Mouse (Mus musculus): ENCODE data around the gene Ptpn14.

Gene Ptpn14

GRCm38 (mm10) chr1:189817810-189818209, 89.7 kb downstream of the Ptpn14 start:
- peak; percentile 20 for DNase-seq

- DNase-seq, result no peak
These were observed 92.0 kb downstream of the Ptpn14 start for GRCm38 (mm10) chr1:189820111-189820510.

- no peak for DNase-seq
These were observed 96.4 kb downstream of the Ptpn14 start for GRCm38 (mm10) chr1:189824436-189824835.

GRCm38 (mm10) chr1:189830391-189830790, 102.3 kb downstream of the Ptpn14 start:
- no peak for DNase-seq

- peak; percentile 24 for DNase-seq
These were observed 102.7 kb downstream of the Ptpn14 start for GRCm38 (mm10) chr1:189830797-189831232.

- DNase-seq, result no peak
These were observed 105.3 kb downstream of the Ptpn14 start for GRCm38 (mm10) chr1:189833351-189833750.

- DNase-seq, result no peak
These were observed 106.1 kb downstream of the Ptpn14 start for GRCm38 (mm10) chr1:189834166-189834565.

GRCm38 (mm10) chr1:189846319-189846718, 118.3 kb downstream of the Ptpn14 start:
- DNase-seq, result no peak

GRCm38 (mm10) chr1:189849550-189849949, 121.5 kb downstream of the Ptpn14 start:
- DNase-seq, result no peak

- no peak for DNase-seq
These were observed 124.0 kb downstream of the Ptpn14 start for GRCm38 (mm10) chr1:189852051-189852450.

- DNase-seq, result no peak
These were observed 124.4 kb downstream of the Ptpn14 start for GRCm38 (mm10) chr1:189852456-189852855.

GRCm38 (mm10) chr1:189854646-189855045, 126.6 kb downstream of the Ptpn14 start:
- DNase-seq, result no peak

GRCm38 (mm10) chr1:189855739-189856138, 127.7 kb downstream of the Ptpn14 start:
- no peak for DNase-seq

GRCm38 (mm10) chr1:189858377-189858776, 130.3 kb downstream of the Ptpn14 start:
- no peak for DNase-seq

GRCm38 (mm10) chr1:189860112-189860941, 132.3 kb downstream of the Ptpn14 start:
- no peak for DNase-seq

- no peak for DNase-seq
These were observed 132.9 kb downstream of the Ptpn14 start for GRCm38 (mm10) chr1:189860942-189861315.

- no peak for DNase-seq
These were observed 135.7 kb downstream of the Ptpn14 start for GRCm38 (mm10) chr1:189863727-189864126.

- no peak for DNase-seq
These were observed 136.2 kb downstream of the Ptpn14 start for GRCm38 (mm10) chr1:189864301-189864700.

GRCm38 (mm10) chr1:189864846-189865560, 136.9 kb downstream of the Ptpn14 start:
- DNase-seq, result no peak

- DNase-seq, result no peak
These were observed 138.6 kb downstream of the Ptpn14 start for GRCm38 (mm10) chr1:189866621-189867020.

GRCm38 (mm10) chr1:189867034-189867433, 139.0 kb downstream of the Ptpn14 start:
- DNase-seq, result no peak

GRCm38 (mm10) chr1:189867497-189867896, 139.4 kb downstream of the Ptpn14 start:
- peak; percentile 69 for DNase-seq

GRCm38 (mm10) chr1:189868036-189868435, 140.0 kb downstream of the Ptpn14 start:
- DNase-seq, result no peak

GRCm38 (mm10) chr1:189869651-189870270, 141.7 kb downstream of the Ptpn14 start:
- no peak for DNase-seq

Data from kidney, adult 11 months (tissue).